Mouse (Mus musculus) intestine, embryonic 16.5 days (tissue): ENCODE data around the gene Plekhg1. TPM values are rescaled to one million over a fixed set of nuclear protein-coding genes. Genes with fewer than 3 reads are reported as not detected.
A peak's percentile ranks its signal among the peaks of the same experiment; 100 is the strongest.

ENCODE experiments used
- ATAC-seq: fragments of 200-750 bp; cut with Nextera tagmentation; 2 replicates; pipeline ENCODE4 v1.8.0; 2017; ENCODE audit warnings: moderate TSS enrichment, moderate library complexity
- H3K27ac ChIP-seq: fragments of 300-500 bp; sonication (generic); 2 replicates; pipeline ENCODE4 v1.5.1; 2014; ENCODE audit warnings: mild to moderate bottlenecking, low read length
- H3K27me3 ChIP-seq: fragments of 300-500 bp; sonication (generic); replicated peaks from 2 replicates; pipeline ENCODE4 v1.6.1; 2014; ENCODE audit warnings: low read length, control low read depth, mixed read lengths; ENCODE audit not compliant: control insufficient read depth, insufficient read depth
- H3K36me3 ChIP-seq: fragments of 300-500 bp; sonication (generic); 2 replicates; pipeline ENCODE4 v1.6.1; 2014; ENCODE audit warnings: low read length, control low read depth; ENCODE audit not compliant: control insufficient read depth, insufficient read depth
- H3K4me1 ChIP-seq: fragments of 300-500 bp; sonication (generic); 2 replicates; pipeline ENCODE4 v1.6.1; 2014; ENCODE audit warnings: low read length, control low read depth, mixed read lengths; ENCODE audit not compliant: control insufficient read depth, insufficient read depth
- H3K4me2 ChIP-seq: fragments of 300-500 bp; sonication (generic); 2 replicates; pipeline ENCODE4 v1.6.1; 2014; ENCODE audit warnings: low read depth, low read length, control low read depth
- H3K4me3 ChIP-seq: fragments of 300-500 bp; sonication (generic); 2 replicates; pipeline ENCODE4 v1.5.1; 2014; ENCODE audit warnings: mild to moderate bottlenecking, low read length
- H3K9ac ChIP-seq: fragments of 300-500 bp; sonication (generic); 2 replicates; pipeline ENCODE4 v1.6.1; 2014; ENCODE audit warnings: low read depth, low read length
- H3K9me3 ChIP-seq: fragments of 300-500 bp; sonication (generic); 2 replicates; pipeline ENCODE4 v1.6.1; 2016; ENCODE audit warnings: low read length, control low read depth; ENCODE audit not compliant: control insufficient read depth
- WGBS: fragments of 180-500 bp; shearing (Covaris S2); extraction: QIAGEN DNeasy Blood & Tissue Kit; methylation state at CpG from one replicate; pipeline ENCODE4 v1.1.7; 2014; 5-methylcytosine and 5-hydroxymethylcytosine counted together
- polyA plus RNA-seq: library from polyadenylated mRNA; unstranded; fragments of >200 nt; fragmentation: Nextera tagmentation; extraction: Ambion mirVana; gene quantifications from 2 replicates; pipeline ENCODE4 v1.2.1, GENCODE M21; 2015

Gene Plekhg1
- polyA plus RNA-seq, 1 experiment from 2014 or later: 5.7 TPM

GRCm38 (mm10) chr10:3931831-3932230, 191.7 kb downstream of the Plekhg1 start:
- ATAC-seq: no peak
- Histone ChIP-seq H3K27ac (no peak overlapping the region), H3K4me1 (no peaks in the 10 kb centered on the region), H3K9ac (no peak overlapping the region), H3K36me3 (no peaks in the 10 kb centered on the region), H3K4me2 (no peak overlapping the region), H3K27me3 (no peaks in the 10 kb centered on the region), H3K4me3 (no peak overlapping the region), H3K9me3 (no peaks in the 10 kb centered on the region)

GRCm38 (mm10) chr10:3933311-3933940, 193.3 kb downstream of the Plekhg1 start:
- Histone ChIP-seq H3K4me3 (no peak overlapping the region), H3K4me2 (no peak overlapping the region), H3K27ac (no peak overlapping the region), H3K36me3 (no peaks in the 10 kb centered on the region), H3K4me1 (no peaks in the 10 kb centered on the region), H3K9ac (no peak overlapping the region), H3K27me3 (no peaks in the 10 kb centered on the region), H3K9me3 (no peaks in the 10 kb centered on the region)
- WGBS: 71% methylated on average over 12 of the region's 12 CpGs
- no peak for ATAC-seq

- Histone ChIP-seq H3K4me1 (peaks cover 9% of the 10 kb centered on the region), H3K4me2 (no peak overlapping the region), H3K27ac (no peak overlapping the region), H3K9me3 (no peaks in the 10 kb centered on the region), H3K36me3 (no peaks in the 10 kb centered on the region), H3K27me3 (no peaks in the 10 kb centered on the region), H3K4me3 (no peak overlapping the region), H3K9ac (no peak overlapping the region)
- ATAC-seq: no peak
These were observed 196.7 kb downstream of the Plekhg1 start for GRCm38 (mm10) chr10:3936864-3937263.

- no peak for ATAC-seq
- Histone ChIP-seq H3K4me2 (no peak overlapping the region), H3K4me3 (no peak overlapping the region), H3K9me3 (no peaks in the 10 kb centered on the region), H3K9ac (no peak overlapping the region), H3K27me3 (no peaks in the 10 kb centered on the region), H3K27ac (no peak overlapping the region), H3K4me1 (peaks cover 11% of the 10 kb centered on the region), H3K36me3 (no peaks in the 10 kb centered on the region)
- 86% methylated on average over 11 of the region's 11 CpGs for WGBS
These were observed 199.9 kb downstream of the Plekhg1 start for GRCm38 (mm10) chr10:3939895-3940595.

- H3K27me3 ChIP-seq: no peaks in the 10 kb centered on the region
- H3K9me3 ChIP-seq: no peaks in the 10 kb centered on the region
- H3K9ac ChIP-seq: no peak overlapping the region
- ATAC-seq: 0 out of 2 replicates have a peak, but pooled peaks have one; percentile 2
- no peak overlapping the region for H3K4me3 ChIP-seq
- WGBS: 88% methylated on average over 6 of the region's 6 CpGs
- H3K4me2 ChIP-seq: no peak overlapping the region
- H3K4me1 ChIP-seq: peaks cover 11% of the 10 kb centered on the region
- no peak overlapping the region for H3K27ac ChIP-seq
- H3K36me3 ChIP-seq: no peaks in the 10 kb centered on the region
These were observed 200.4 kb downstream of the Plekhg1 start for GRCm38 (mm10) chr10:3940596-3940975.

- Histone ChIP-seq H3K4me1 (peaks cover 11% of the 10 kb centered on the region), H3K36me3 (no peaks in the 10 kb centered on the region), H3K27me3 (no peaks in the 10 kb centered on the region), H3K27ac (peak overlapping the region; percentile 46; the same call in 1 of the 2 replicates), H3K4me3 (no peak overlapping the region), H3K9me3 (no peaks in the 10 kb centered on the region), H3K9ac (no peak overlapping the region), H3K4me2 (no peak overlapping the region)
- peak; percentile 68 for ATAC-seq
- 35% methylated on average over 11 of the region's 11 CpGs for WGBS
These were observed 201.0 kb downstream of the Plekhg1 start for GRCm38 (mm10) chr10:3941054-3941757.

- Histone ChIP-seq H3K27me3 (no peaks in the 10 kb centered on the region), H3K4me2 (no peak overlapping the region), H3K9ac (no peak overlapping the region), H3K27ac (no peak overlapping the region), H3K4me1 (peaks cover 11% of the 10 kb centered on the region), H3K9me3 (no peaks in the 10 kb centered on the region), H3K36me3 (no peaks in the 10 kb centered on the region; the same call in 1 of the 2 replicates), H3K4me3 (no peak overlapping the region)
- WGBS: 61% methylated on average over 6 of the region's 6 CpGs
- ATAC-seq: no peak
These were observed 202.1 kb downstream of the Plekhg1 start for GRCm38 (mm10) chr10:3942289-3942688.

GRCm38 (mm10) chr10:3943492-3944395, 203.6 kb downstream of the Plekhg1 start:
- Histone ChIP-seq H3K9me3 (no peaks in the 10 kb centered on the region), H3K36me3 (no peaks in the 10 kb centered on the region; the same call in 1 of the 2 replicates), H3K4me3 (no peak overlapping the region), H3K9ac (no peak overlapping the region), H3K27ac (no peak overlapping the region), H3K4me2 (no peak overlapping the region), H3K27me3 (no peaks in the 10 kb centered on the region), H3K4me1 (peaks cover 11% of the 10 kb centered on the region)
- peak; percentile 51; the same call in 1 of the 2 replicates for ATAC-seq
- WGBS: 31% methylated on average over 10 of the region's 10 CpGs

- H3K36me3 ChIP-seq: no peaks in the 10 kb centered on the region; the same call in 1 of the 2 replicates
- peaks cover 2% of the 10 kb centered on the region for H3K4me1 ChIP-seq
- H3K27ac ChIP-seq: no peak overlapping the region
- ATAC-seq: no peak
- no peaks in the 10 kb centered on the region for H3K9me3 ChIP-seq
- H3K9ac ChIP-seq: no peak overlapping the region
- no peak overlapping the region for H3K4me2 ChIP-seq
- no peaks in the 10 kb centered on the region for H3K27me3 ChIP-seq
- WGBS: 89% methylated on average over 17 of the region's 17 CpGs
- H3K4me3 ChIP-seq: no peak overlapping the region
These were observed 206.7 kb downstream of the Plekhg1 start for GRCm38 (mm10) chr10:3946871-3947270.
